Mouse (Mus musculus): Measurements from ENCODE around the gene Fis1. TPM values are rescaled to one million over a fixed set of nuclear protein-coding genes. Genes with fewer than 3 reads are reported as not detected.

Gene Fis1
- total and polyA plus RNA-seq, 3 experiments = 142 to 207 (median 152) TPM

DNA sequence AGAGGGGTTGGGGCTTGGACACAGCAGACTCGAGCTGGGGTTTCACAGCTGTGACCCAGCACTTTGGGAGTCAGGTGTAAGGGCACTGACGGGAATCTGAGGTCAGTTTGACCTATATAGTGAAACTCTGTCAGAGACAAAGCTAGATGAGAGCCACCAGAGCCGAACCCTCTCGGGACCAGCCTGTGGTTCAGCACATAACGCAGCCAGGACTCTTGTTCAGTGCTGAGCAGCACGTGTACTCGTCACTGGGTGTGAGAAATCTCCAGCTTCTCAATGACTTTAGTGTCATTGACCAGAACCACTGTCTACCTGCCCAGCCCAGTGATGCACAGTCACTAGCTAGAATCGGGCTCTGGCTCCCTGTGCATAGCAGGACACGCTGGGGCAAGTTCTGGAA, 30.2 kb upstream of the Fis1 start:
- Histone ChIP-seq H3K9me3 (replicated peaks; ENCODE audit: low read length) (no peaks in the 10 kb centered on the region), H3K4me2 (ENCODE audit: insufficient read depth, low read depth, poor library complexity, severe bottlenecking) (no peak overlapping the region), H3K79me2 (replicated peaks; ENCODE audit: control insufficient read depth, extremely low read depth, insufficient read depth, poor library complexity, severe bottlenecking) (no peaks in the 10 kb centered on the region), H3K27ac (ENCODE audit: insufficient read depth, low read depth) (no peak overlapping the region), H3K27me3 (replicated peaks) (peaks cover 10% of the 10 kb centered on the region), H3K4me3 (replicated peaks in 1 of 3; ENCODE audit: low read depth in 2 of 3, low read length in 2 of 3, poor library complexity in 1 of 3) (no peak overlapping the region), H3K9ac (ENCODE audit: insufficient read depth, low read depth) (no peak overlapping the region), H3K36me3 (replicated peaks in 1 of 2; ENCODE audit: control insufficient read depth in 1 of 2, insufficient read depth in 1 of 2, low read length in 1 of 2) (peaks cover 0 to 7% of the 10 kb centered on the region in 2 experiments), H3K4me1 (ENCODE audit: control insufficient read depth in 1 of 2, insufficient read depth in 2 of 2) (peaks cover 9 to 11% of the 10 kb centered on the region in 2 experiments)
- in situ Hi-C loops (cut with MboI; ENCODE audit: low pct_ligation_motif_present, low pct_unique_long_range_greater_than_20kb, low sequenced_read_pairs) = loop anchor here (10.0 kb wide), 1 partner anchor 192 kb away; the partner anchor contains the start of gene Trim56
- dilution Hi-C loops (cut with MboI; ENCODE audit: extremely low pct_ligation_motif_present, extremely low pct_unique_long_range_greater_than_20kb, low sequenced_read_pairs) = no loop called here
- TF ChIP-seq BHLHE40 (IDR thresholded peaks at IDR 0.05; ENCODE audit: low read depth, low read length) = 0 out of 2 replicates have a peak, but pooled peaks have one; percentile 56
- no peak for TF ChIP-seq EP300 (IDR thresholded peaks at IDR 0.05; ENCODE audit: low read length)
- no peak for DNase-seq (ENCODE audit: extremely low read depth)

DNA sequence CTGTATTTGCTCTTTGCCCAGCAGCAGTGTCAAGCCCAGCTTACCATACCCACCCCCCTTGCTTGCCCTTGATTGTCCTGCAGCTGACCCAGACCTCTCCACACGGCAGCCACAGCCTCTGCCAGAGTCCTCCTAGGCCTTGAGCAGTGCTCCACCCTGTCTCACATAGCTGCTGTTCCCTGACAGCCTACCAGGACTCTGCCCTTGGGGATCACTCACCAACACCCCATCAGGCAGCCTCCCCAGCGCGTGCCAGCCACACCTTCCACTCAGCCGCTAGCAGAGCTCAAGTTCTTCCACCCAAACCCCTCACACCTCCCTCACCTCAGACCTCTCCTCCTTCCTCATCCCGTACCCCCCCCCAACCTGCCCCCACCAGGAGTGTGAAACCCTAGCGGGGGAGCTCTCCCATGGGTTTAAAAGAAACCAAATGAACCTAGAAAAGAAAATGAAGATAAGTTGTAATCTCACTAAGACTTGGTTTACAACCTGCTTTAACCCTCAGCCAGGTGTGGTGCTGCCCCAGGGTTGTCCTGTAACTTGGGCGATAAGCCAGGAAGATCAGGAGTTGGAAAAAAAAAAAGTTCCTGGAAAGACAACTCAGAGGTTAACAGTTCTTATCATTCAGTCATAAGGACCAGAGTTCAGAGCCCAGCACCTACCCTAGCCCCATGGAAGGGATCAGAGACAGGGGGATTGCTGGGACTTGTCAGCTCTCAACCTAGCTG, 29.2 kb upstream of the Fis1 start:
- in situ Hi-C loops (cut with MboI; ENCODE audit: low pct_ligation_motif_present, low pct_unique_long_range_greater_than_20kb, low sequenced_read_pairs) = loop anchor here (10.0 kb wide), 1 partner anchor 191 kb away; the partner anchor contains the start of gene Trim56
- Histone ChIP-seq H3K4me1 (ENCODE audit: control insufficient read depth in 1 of 2, insufficient read depth in 2 of 2) (peaks cover 8 to 9% of the 10 kb centered on the region in 2 experiments; a peak in 3 of 4 replicates), H3K79me2 (replicated peaks; ENCODE audit: control insufficient read depth, extremely low read depth, insufficient read depth, poor library complexity, severe bottlenecking) (no peaks in the 10 kb centered on the region), H3K27me3 (replicated peaks) (peaks cover 10% of the 10 kb centered on the region), H3K9me3 (replicated peaks; ENCODE audit: low read length) (no peaks in the 10 kb centered on the region), H3K27ac (ENCODE audit: insufficient read depth, low read depth) (no peak overlapping the region), H3K36me3 (replicated peaks in 1 of 2; ENCODE audit: control insufficient read depth in 1 of 2, insufficient read depth in 1 of 2, low read length in 1 of 2) (peaks cover 0 to 7% of the 10 kb centered on the region in 2 experiments), H3K4me3 (replicated peaks in 1 of 3; ENCODE audit: low read depth in 2 of 3, low read length in 2 of 3, poor library complexity in 1 of 3) (no peak overlapping the region), H3K9ac (ENCODE audit: insufficient read depth, low read depth) (no peak overlapping the region), H3K4me2 (ENCODE audit: insufficient read depth, low read depth, poor library complexity, severe bottlenecking) (no peak overlapping the region)
- dilution Hi-C loops (cut with MboI; ENCODE audit: extremely low pct_ligation_motif_present, extremely low pct_unique_long_range_greater_than_20kb, low sequenced_read_pairs) = no loop called here
- DNase-seq (ENCODE audit: extremely low read depth) = no peak
- no peak for TF ChIP-seq NRF1 (IDR thresholded peaks at IDR 0.05; ENCODE audit: low read depth, low read length)
- TF ChIP-seq UBTF (IDR thresholded peaks at IDR 0.05; ENCODE audit: low read depth, low read length) = no peak
- TF ChIP-seq USF2 (conservative IDR thresholded peaks at IDR 0.05; ENCODE audit: low read depth, low read length) = no peak
- TF ChIP-seq EP300 (IDR thresholded peaks at IDR 0.05; ENCODE audit: low read length) = no peak
- no peak for TF ChIP-seq TBP (conservative IDR thresholded peaks at IDR 0.05; ENCODE audit: low read depth, low read length)
- TF ChIP-seq ZKSCAN1 (IDR thresholded peaks at IDR 0.05; ENCODE audit: borderline replicate concordance, low read depth, low read length) = no peak
- no peak for TF ChIP-seq TCF12 (IDR thresholded peaks at IDR 0.05; ENCODE audit: low read depth, low read length)
- TF ChIP-seq ZC3H11A (IDR thresholded peaks at IDR 0.05; ENCODE audit: low read depth, low read length) = no peak
- no peak for TF ChIP-seq POLR2AphosphoS2 (IDR thresholded peaks at IDR 0.05; ENCODE audit: low read depth, low read length)
- TF ChIP-seq CHD2 (IDR thresholded peaks at IDR 0.05; ENCODE audit: low read length) = no peak
- no peak for TF ChIP-seq RAD21 (IDR thresholded peaks at IDR 0.05; ENCODE audit: low read depth, low read length)
